Mouse (Mus musculus) mouse embryonic stem cell (cell line): ENCODE measurements around the gene Nbeal2.

ENCODE experiments used
- in situ Hi-C, 2 experiments: fragments of 300-500 bp; cut with MboI; formaldehyde crosslinking; loops; 1 replicate in 1 of 2; 3 replicates in 1 of 2; pipeline ENCODE4 v1.14.3; 2019 to 2020; ENCODE audit warnings: low sequenced_read_pairs in 2 of 2, low pct_unique_long_range_greater_than_20kb in 1 of 2, mixed read lengths in 1 of 2; ENCODE audit not compliant: unreplicated experiment in 1 of 2

Nbeal2 gene

GRCm38 (mm10) chr9:110654726-110655650, 1.0 kb upstream of the Nbeal2 start:
- in situ Hi-C loops, result no loop called here

- in situ Hi-C loops, result no loop called here
Measured at GRCm38 (mm10) chr9:110652963-110653654, 852 bp downstream of the Nbeal2 start.

- in situ Hi-C loops, result no loop called here
Measured at GRCm38 (mm10) chr9:110651931-110652722, 1.8 kb downstream of the Nbeal2 start.

- in situ Hi-C loops, result no loop called here
Measured at GRCm38 (mm10) chr9:110649775-110650174, 4.2 kb downstream of the Nbeal2 start.

- in situ Hi-C loops, result no loop called here
Measured at GRCm38 (mm10) chr9:110645219-110645618, 8.7 kb downstream of the Nbeal2 start.

- in situ Hi-C loops, result no loop called here
Measured at GRCm38 (mm10) chr9:110644295-110644694, 9.7 kb downstream of the Nbeal2 start.

- in situ Hi-C loops, result no loop called here
Measured at GRCm38 (mm10) chr9:110643787-110644186, 10.2 kb downstream of the Nbeal2 start.

GRCm38 (mm10) chr9:110642812-110643524, 11.0 kb downstream of the Nbeal2 start:
- in situ Hi-C loops, result no loop called here

GRCm38 (mm10) chr9:110641006-110641405, 13.0 kb downstream of the Nbeal2 start:
- in situ Hi-C loops, result no loop called here

- in situ Hi-C loops, result no loop called here
Measured at GRCm38 (mm10) chr9:110638611-110639021, 15.3 kb downstream of the Nbeal2 start.

GRCm38 (mm10) chr9:110635225-110635624, 18.7 kb downstream of the Nbeal2 start:
- in situ Hi-C loops, result no loop called here

GRCm38 (mm10) chr9:110633882-110634281, 20.1 kb downstream of the Nbeal2 start:
- in situ Hi-C loops, result no loop called here

GRCm38 (mm10) chr9:110632671-110633070, 21.3 kb downstream of the Nbeal2 start:
- in situ Hi-C loops, result no loop called here

GRCm38 (mm10) chr9:110631651-110632275, 22.2 kb downstream of the Nbeal2 start:
- in situ Hi-C loops, result no loop called here

GRCm38 (mm10) chr9:110631191-110631590, 22.8 kb downstream of the Nbeal2 start:
- in situ Hi-C loops, result no loop called here

GRCm38 (mm10) chr9:110630171-110630570, 23.8 kb downstream of the Nbeal2 start:
- in situ Hi-C loops, result no loop called here

- in situ Hi-C loops, result no loop called here
Measured at GRCm38 (mm10) chr9:110625350-110625908, 28.5 kb downstream of the Nbeal2 start.
